Mouse (Mus musculus) CH12.LX (cell line): ENCODE data around the gene Ankrd24.

ENCODE experiments used
- CHD1 ChIP-seq: IDR thresholded peaks from 2 replicates; pipeline ENCODE4 v1.6.1; 2012; ENCODE audit warnings: low read depth, low read length, improper control_type of control experiment, inconsistent platforms
- CTCF ChIP-seq, 2 experiments: IDR thresholded peaks in 1 of 2; conservative IDR thresholded peaks in 1 of 2; 2 replicates each; pipeline ENCODE4 v1.5.1; 2011 to 2012; ENCODE audit warnings: low read depth in 2 of 2, low read length in 2 of 2, improper control_type of control experiment in 1 of 2, inconsistent platforms in 1 of 2, mild to moderate bottlenecking in 1 of 2, moderate library complexity in 1 of 2
- E2F4 ChIP-seq: IDR thresholded peaks from 2 replicates; pipeline ENCODE4 v1.6.1; 2011; ENCODE audit warnings: low read depth, low read length, improper control_type of control experiment; ENCODE audit not compliant: insufficient replicate concordance
- JUN ChIP-seq: IDR thresholded peaks from 2 replicates; pipeline ENCODE4 v1.6.1; 2011; ENCODE audit warnings: low read depth, mild to moderate bottlenecking, low read length, improper control_type of control experiment, moderate library complexity; ENCODE audit not compliant: insufficient read depth
- MAFK ChIP-seq: IDR thresholded peaks from 2 replicates; pipeline ENCODE4 v1.6.1; 2011; ENCODE audit warnings: low read length, improper control_type of control experiment; ENCODE audit not compliant: insufficient replicate concordance
- MAX ChIP-seq: IDR thresholded peaks from 2 replicates; pipeline ENCODE4 v1.6.1; 2011; ENCODE audit warnings: low read length, improper control_type of control experiment
- NRF1 ChIP-seq: IDR thresholded peaks from 2 replicates; pipeline ENCODE4 v1.6.1; 2014; ENCODE audit warnings: low read depth, mild to moderate bottlenecking, inconsistent platforms, low read length, improper control_type of control experiment, moderate library complexity
- POLR2A ChIP-seq: IDR thresholded peaks from 2 replicates; pipeline ENCODE4 v1.6.1; 2011; ENCODE audit warnings: low read depth, mild to moderate bottlenecking, improper control_type of control experiment, low read length
- RAD21 ChIP-seq: IDR thresholded peaks from 2 replicates; pipeline ENCODE4 v1.6.1; 2011; ENCODE audit warnings: low read depth, mild to moderate bottlenecking, low read length, improper control_type of control experiment, moderate library complexity
- TCF12 ChIP-seq: IDR thresholded peaks from 2 replicates; pipeline ENCODE4 v1.6.1; 2014; ENCODE audit warnings: low read depth, mild to moderate bottlenecking, inconsistent platforms, low read length, improper control_type of control experiment
- USF1 ChIP-seq: IDR thresholded peaks from 2 replicates; pipeline ENCODE4 v1.6.1; 2014; ENCODE audit warnings: low read depth, mild to moderate bottlenecking, inconsistent platforms, low read length, improper control_type of control experiment

DNA sequence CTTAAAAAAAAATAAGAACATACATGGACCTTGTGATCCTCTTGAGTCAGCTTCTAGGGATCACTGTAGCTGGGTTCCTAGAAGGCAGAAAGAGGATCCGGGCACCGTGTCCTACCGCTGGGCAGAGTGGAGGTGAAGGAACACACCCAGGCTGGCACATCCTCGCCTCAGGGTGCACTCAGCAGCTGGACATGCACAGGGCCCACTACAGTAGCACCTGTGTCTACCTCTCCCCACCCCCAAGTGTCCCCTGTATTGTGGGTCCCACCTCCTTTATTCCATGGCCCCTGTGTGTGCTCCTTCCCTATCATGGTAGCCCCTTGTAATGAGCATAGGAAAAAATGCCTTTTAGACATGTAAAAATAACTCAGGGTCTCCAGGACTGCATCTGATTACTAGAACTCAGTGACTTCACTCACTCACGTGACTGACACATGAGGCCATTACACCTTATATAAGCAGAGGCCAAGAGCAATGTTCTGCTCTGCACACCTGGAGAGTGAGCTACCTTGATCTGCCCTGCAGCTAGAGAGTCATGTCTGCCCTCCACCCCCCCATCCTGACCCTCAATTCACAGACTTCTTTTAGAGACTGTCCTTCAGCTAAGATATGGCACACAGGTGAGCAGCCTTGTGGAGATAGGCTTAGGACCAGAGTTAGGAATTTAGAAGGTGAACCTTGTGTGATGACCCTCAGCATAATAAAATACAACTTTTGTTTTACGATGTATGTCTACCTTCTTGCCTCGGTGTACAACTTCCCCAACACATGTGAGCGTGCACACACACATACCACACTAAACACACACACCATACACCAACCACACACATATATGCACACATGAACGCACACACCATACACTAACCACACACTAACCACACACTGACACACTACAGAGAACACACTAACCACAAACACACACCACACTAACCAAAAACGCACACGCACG lies 24.0 kb upstream of the Ankrd24 start:
- TF ChIP-seq RAD21 = no peak
- no peak for TF ChIP-seq JUN
- no peak for TF ChIP-seq USF1
- no peak for TF ChIP-seq CTCF (conservative IDR thresholded peaks at IDR 0.05 in 1 of 2, IDR thresholded peaks at IDR 0.05 in 1 of 2; ENCODE audit: low read depth in 2 of 2, low read length in 2 of 2)
- no peak for TF ChIP-seq E2F4
- TF ChIP-seq MAFK = no peak
- TF ChIP-seq TCF12 = no peak
- no peak; the same call in 1 of the 2 replicates for TF ChIP-seq CHD1
- no peak for TF ChIP-seq NRF1
- TF ChIP-seq MAX = no peak
- TF ChIP-seq POLR2A = no peak
